9 mouse cellular contexts compared by ENCODE assay signal in the genomic region with DNA sequence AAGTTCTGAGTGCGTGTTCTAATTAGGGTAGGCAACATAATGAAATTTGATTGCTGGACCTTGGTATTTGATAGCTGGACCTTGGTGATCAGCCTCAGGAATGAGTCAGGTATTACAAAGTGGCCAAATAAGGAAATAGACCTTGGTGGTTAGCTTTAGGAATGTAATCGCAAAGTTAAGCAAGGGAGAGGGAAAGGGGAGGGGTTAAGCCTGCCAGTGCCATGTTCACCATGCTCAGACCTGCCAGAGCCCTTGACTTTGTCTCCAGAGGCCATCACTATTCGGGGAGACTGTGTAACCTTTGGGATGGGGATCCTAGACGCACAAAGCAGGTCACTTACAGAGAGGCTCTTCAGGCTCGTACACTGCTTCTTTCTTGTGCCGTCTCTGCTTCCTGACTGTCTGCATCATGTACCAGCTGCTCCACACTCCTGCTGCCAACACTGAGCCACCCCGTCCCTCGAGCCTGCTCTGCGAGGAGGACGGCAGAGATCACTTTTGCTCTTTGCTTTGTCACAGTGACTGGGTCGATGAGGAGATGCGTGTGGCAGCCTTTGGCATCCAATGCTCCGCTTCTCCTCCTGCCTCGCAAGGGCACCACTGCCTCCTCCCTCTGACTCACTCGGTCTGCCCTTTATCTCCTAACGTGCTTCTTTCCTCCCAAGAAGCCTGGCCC.
A peak's percentile ranks its signal among the peaks of the same experiment; 100 is the strongest.
DNase-seq lines count a peak whose midpoint lies in the region.
"Had no signal": no experiment of that assay in that cellular context is flagged by ENCODE, and none has a peak within 500 bp of the region (broad histone marks: within the 10 kb centered on the region; RNA-seq: fewer than 3 reads in every experiment).

No protein-coding gene starts in this region.

- DNase-seq in 3134 (ENCODE audit: extremely low read depth, insufficient read length, low spot score) = peak; percentile 7
- peak; percentile 47 for DNase-seq in 3T3-L1 (ENCODE audit: low read depth, low spot score)
- peak; percentile 59 for DNase-seq in cerebellum, adult 9-11 months
- peak; percentile 40 to 49 for DNase-seq in left cerebral cortex, postnatal 36 days (ENCODE audit: low spot score in 2 of 2)
- no peak for DNase-seq in heart, adult 8-10 months (ENCODE audit: low spot score)
- no peak for DNase-seq in heart, adult 18-20 months
- no peak for DNase-seq in retina, postnatal 1 day
- DNase-seq: kidney, postnatal 14 days; lung, postnatal 10 days had no signal

- intact Hi-C loops in left cerebral cortex, postnatal 36 days (cut with DNase I) = no loop called here

Comparison
In these comparisons a context has a peak if more than half of its experiments do, and no peak if none do; other contexts are left out.
1. DNase-seq: peak in 3134 (single experiment), 3T3-L1 (single experiment), cerebellum, adult 9-11 months (single experiment) and left cerebral cortex, postnatal 36 days (2 of 2); none in heart, adult 8-10 months (single experiment), heart, adult 18-20 months (0 of 2) and retina, postnatal 1 day (single experiment).